Mouse (Mus musculus): ENCODE results near the gene Olfr566.

GRCm38 (mm10) chr7:102858665-102859064, at the start of gene Olfr566:
- TF ChIP-seq POLR2A (IDR thresholded peaks at IDR 0.05; ENCODE audit: extremely low read depth, insufficient read depth, low read length) (no peak), CTCF (IDR thresholded peaks at IDR 0.05; ENCODE audit: extremely low read depth, insufficient read depth, low read length) (no peak)
